Mouse (Mus musculus) ES-CJ7 (cell line): ENCODE results near the gene Gramd1c.

ENCODE experiments used
- DNase-seq: peaks from one replicate; pipeline ENCODE4 v3.0.0; 2011; ENCODE audit warnings: low read depth, low spot score

Gramd1c gene

DNA sequence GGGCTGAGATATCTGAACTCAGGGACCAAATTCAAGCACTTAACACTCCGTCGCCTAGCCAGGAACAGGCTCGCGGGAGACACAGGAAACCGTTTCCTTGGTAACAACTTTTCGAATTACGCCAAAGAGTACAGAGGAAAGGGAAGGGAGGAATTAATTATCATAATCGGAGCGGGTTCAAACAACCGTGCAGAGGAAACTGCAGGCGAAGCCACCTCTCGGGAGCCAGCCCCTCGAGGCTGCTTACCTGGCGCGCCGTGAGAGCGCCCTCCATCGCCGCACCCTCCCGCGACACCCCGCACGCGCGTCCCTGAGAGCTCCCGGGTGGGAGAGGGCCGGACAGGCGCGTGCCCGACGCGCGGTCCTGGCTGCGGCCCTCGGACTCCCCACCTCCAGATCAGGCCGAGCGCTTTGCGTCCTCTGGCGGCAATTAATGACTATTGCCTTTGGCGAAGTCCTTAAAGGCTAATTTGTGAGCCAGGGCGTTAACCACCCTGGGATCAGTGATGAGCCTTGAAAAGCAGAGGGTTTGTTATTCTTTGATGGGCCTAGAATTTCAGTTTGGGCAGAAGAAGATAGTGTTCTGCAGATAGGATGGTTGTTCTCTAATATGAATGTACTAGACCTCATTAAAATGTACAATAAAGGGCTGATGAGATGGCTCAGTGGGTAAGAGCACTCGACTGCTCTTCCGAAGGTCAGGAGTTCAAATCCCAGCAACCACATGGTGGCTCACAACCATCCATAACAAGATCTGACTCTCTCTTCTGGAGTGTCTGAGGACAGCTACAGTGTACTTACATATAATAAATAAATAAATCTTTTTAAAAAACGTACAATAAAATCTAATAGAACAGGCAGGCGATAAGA lies at the start of gene Gramd1c:
Gramd1c (minus strand) TSS at position 321 of the 870 bp plus-strand sequence.
- DNase-seq = peak; percentile 85

DNA sequence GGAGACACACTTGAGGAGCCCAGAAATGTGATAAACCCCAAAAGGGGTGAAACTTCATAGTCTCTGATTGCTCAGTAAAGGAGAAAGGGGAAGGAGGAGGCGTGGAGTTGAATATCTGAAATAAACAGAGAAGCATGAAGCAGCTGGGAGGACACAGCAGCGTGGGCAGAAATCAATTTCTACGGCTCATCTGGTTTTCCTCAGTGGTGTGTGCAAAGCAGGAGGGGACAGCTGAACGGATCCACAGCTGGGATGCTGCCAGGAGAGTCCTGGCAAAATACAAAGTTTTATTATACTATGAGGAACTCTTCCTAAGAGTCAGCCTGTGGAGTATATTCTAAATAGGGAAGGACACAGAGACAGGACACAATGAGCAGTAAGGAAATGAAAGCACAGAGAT lies 45.9 kb upstream of the Gramd1c start:
- no peak for DNase-seq

DNA sequence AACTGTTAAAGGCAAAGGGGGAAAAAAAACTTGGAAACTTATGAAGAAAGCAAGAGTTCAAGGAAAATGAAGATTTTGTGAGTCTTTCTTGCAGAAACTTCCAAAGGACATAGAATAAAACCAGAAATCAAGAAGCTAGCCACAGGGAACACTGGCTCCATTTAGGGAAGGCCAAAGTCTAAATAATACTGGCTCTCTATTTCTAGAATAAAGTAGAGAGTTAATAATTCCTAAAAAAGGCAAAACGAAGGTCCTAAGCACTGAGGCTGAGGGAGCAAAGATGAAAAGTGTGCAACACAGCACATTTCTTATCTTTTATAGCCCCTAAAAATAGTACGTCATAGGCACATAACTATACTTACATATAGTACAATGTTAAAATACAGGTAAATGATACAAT lies 42.1 kb upstream of the Gramd1c start:
- no peak for DNase-seq

DNA sequence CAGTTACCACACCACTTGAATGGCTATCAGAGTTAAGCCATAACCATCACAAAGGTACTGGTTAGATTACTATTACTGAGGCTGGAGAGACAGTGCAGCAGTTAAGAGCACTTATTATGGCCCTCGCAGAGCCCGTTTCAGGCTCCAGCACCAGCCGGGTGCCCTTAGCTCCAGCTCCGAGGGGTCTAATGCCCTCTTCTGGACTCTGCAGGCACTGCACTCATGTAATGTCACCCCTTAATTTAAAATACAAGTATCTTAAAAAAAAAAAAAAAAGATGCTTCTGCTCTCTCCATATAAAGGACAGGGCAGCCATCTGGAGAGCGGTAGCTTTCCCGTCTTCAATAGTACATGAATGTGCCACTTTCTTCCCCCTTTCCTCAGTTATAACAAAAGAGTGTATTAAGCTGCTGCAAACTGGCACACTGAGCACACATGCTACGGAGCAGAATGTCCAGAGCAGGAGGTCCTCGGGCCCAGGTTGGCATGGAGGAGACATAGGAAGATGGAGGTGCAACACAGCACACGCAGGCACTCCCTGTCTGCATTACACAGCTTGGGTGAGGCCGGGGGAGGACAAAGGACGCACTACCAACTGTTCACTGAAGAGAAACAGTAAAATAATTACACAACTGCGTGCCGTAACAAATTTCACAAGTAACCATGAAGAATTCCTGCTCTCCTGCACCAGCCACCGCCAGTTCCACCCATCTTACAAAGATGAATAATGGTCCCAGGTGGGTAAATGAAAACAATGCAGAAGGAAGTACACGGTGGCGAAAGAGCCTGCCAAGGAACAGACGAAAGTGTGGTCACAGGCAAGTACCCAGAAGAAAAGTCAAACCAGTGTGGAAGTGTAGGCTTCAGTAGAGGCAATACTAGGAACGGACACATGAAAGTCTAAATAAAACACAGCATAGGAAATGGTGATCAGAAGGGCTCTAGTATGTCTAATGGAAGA lies 40.9 kb upstream of the Gramd1c start:
- peak; percentile 50 for DNase-seq

DNA sequence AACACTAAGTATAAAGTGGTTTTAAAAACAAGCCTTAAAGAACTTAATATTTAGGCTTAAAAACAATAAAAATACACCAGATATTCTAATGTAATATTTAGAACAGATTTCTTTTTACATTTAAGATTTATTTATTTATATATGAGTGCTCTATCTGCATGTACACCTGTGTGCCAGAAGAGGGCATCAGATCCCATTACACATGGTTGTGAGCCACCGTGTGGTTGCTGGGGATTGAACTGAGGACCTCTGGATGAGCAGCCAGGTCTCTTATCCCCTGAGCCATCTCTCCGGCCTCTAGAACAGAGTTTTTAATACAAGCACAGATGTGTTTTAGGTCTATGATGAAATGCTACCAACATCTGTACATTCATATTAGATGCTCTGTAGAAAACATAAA lies 39.8 kb upstream of the Gramd1c start:
- peak; percentile 51 for DNase-seq

DNA sequence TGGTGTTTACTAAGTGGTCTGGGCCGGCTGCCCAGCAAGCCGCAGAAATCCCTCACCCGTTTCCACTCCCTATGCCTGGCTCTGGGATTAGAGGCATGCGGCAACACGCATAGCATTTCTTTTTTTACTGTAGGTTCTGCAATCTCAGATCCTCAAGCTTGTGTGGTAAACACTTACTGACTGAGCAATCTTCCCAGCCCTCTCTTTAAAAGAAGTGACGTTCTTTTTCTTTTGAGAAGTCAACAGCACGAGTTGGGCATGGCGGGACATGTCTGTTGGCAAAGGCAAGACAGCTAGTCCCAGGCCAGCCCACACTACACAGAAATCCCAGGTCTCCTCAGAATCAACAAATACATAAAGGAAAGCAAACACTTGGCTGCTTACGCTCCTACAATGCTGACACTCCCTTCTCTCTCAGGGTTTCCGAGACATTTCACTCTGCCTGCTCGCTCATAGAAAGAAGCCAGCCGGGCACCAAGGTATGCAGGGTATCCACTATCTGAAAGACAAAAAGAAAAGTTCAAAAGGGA lies 38.1 kb upstream of the Gramd1c start:
- DNase-seq = no peak

DNA sequence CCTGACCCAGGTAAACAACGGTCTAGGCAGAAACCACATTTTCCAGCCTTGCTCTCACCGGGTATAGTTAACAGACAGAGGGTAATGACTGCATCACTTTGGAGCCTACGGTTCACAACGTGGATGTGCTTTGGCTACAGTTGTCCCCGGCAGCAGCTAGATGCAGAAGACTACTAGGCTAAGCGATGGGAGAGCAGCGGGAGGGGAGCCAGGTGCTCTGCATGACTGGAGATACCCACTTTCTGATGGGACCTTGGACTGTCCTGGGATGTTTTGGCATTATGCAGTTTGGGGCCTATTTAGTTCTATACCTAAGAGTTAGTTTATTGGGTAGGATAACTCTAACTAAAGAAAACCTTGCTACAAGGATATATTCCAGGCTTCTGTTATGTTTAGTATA lies 36.2 kb upstream of the Gramd1c start:
- no peak for DNase-seq

DNA sequence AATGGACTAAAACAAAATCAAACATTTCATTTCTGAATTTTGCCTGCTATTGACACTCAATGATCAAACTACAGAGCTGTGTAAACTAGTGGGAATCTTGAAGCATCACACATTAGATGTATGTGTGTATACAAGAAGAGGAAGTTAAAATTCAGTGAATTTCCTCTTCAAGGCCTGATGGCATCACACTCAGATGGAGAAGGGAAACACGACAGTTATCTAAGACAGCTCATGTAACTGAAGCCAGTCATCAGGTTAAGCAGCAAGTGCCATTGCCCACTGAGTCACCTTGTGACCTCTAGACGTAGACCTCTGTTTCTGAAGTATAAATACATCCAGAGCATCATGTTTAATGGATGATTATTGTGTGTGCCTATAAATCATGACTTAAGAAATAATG lies 24.5 kb upstream of the Gramd1c start:
- no peak for DNase-seq

DNA sequence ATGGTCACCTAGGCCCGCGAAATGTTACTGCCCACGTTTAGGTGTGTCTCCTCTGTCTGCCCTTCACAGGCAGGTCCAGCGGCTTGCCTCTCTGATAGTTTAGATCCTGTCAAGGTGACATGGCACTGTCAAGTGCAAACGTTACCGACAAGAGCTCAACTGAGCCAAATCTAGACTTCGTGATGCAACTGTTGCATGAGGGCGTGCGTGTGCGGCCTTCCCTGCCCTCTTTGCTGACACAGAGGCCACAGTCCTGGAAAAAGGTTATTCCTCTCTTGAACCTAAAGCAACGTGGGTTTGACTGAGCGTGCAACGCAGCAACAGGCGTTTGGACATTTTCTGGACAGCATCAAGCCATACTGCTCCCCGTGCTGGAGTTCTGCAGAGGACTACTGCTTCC lies 1.8 kb downstream of the Gramd1c start:
- DNase-seq = no peak

DNA sequence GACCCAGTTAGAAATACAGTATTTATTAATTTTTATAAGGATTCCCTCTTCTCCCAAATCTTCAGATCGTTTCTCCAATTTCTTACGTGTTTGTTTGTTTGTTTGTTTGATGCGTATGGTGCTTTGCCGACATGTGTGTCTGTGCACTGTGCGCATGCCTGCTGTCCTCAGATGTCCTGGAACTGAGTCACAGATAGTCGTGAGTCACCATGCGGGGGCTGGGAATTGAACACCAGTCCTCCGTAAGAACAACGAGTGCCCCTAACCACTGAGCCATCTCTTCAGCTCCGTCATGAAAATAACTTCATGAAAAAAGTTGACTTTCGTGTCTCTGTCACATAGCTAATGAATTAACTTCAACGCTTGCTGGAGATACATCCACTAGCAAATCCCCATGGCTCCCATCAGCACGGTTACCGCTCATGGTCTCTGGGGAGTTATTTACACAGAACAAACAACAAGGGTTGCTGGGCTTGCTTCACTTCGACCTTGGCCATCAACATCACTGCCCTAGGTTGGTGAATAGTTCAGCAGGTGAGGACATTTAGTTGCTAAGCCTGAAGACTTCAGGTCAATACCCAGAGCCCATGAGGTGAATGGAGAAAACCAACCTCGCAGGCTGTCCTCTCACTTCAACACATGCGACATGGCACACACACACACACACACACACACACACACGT lies 2.4 kb downstream of the Gramd1c start:
- no peak for DNase-seq

DNA sequence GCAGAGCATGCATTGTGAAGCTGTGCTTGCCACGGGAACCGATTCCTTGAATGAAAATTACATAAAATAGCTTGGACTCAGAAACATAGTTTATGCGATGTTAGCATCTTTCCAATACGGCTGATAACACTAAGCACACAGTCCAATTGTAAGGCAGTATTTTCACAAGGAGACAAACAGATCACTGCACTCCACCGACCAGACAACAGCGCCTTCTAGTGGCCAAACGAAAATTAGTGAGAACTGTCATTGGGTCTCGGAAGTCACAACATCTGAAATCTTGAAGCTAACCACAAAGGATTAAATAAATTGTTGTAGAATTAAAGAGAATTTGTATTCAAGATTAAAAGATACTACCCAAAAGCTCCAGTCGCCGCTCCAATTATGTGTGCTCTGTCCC lies 4.4 kb downstream of the Gramd1c start:
- DNase-seq = peak; percentile 66

DNA sequence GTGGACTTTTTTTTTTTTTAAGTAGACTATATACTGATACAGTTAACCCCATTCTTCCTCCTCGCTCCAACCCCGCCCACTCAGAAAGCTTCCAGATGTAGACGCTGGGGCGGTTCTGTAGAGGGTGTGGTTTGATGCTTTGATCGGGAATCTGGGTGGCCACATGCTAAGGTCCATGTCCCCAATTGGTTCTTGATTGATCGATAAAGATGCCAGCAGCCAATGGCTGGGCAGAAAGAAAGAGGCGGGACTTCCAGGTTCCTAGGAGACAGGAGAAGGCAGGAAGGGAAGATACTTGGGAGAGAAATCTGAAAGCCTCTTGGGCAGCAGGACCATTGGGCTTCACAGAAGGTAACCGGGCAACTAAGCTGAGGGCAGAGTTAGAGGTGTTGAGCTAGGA lies 7.4 kb downstream of the Gramd1c start:
- peak; percentile 76 for DNase-seq

DNA sequence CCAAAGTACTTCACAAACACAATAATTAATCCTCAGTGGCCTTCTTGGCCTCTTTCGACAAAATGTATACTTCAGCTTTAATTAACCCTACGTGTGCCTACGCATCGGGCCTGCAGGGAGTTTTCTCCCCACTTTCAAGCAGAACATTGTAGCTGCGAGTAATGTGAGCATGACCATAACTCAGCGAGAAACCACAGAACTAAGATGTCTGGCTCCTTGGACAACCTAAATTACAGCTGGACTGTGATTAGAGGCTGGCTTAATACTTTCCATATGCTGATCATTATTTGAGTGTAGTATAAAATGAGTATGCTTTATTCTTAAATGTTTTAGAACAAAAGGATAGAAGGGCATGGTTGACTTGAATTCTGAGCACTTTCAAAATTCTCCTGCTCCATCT lies 9.9 kb downstream of the Gramd1c start:
- DNase-seq = no peak

DNA sequence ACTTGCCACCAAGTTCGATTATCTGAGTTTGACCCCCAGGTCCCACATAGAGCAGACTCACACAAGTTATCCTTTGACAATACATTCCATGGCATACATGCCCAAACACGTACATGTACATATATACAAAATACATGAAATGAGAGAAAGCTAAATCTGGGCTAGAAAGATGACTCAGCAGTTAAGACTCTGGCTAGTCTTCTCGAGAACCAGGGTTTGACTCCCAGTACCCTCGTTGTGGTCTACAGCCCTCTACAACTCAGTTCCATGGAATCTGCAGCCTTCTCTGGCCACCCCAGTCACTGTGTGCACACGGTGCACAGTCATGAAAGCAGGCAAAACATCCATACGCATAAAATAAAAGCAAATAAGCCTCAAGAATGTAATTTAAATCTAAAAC lies 10.8 kb downstream of the Gramd1c start:
- no peak for DNase-seq

DNA sequence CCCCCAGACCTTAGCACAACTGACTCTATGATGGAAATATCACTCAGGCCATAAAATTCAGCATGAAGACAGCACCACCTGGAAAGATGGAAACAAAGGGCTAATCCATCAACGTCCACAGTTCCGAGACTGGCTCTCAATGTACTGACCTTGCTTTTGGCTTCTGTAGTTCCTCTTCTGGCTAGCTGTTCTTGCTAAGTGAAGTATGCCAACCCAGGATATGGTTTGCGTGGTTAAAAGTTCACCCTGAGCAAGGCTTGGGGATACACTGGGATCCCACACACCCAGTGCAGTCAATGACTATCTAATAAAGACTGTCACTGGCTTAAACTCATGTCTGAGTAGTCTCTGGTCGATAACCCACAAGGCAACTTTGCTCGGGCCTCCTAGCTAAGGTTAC lies 13.0 kb downstream of the Gramd1c start:
- no peak for DNase-seq

DNA sequence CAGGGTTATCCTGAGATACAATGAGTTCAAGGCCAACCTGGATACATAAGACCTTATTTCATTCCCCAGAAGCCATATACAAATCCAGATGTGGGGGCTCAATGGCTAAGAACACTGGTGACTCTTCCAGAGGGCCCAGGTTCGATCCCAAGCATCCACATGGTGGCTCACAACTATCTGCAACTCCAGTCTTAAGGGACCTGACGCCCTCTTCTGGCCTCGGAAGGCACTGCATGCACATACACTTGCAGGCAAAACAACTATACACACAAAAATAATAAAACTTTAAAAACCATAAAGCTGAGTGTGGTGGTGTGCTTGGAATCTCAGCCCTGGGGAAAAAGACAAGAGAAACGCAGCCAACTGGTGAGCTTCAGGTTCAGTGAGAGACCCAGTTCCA lies 24.0 kb downstream of the Gramd1c start:
- DNase-seq = no peak

DNA sequence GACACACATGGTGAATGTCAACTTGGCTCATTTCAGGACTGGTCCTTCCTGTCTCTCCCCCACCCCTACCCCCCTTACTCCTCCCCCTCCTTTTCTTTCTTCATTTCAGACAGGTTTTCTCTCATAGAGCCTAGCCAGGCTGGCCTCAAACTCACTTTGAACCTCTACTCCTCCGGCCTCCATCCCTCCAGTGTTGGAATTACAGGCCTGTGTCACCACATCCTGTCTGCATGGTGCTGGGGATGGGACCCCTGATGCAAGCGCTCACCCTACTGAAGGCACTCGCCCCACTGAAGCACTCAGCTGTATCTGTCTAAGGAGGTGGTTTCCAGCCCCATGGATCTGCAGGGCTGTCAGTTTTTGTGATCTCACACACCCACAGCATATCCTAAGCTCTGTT lies 27.9 kb downstream of the Gramd1c start:
- DNase-seq = no peak

DNA sequence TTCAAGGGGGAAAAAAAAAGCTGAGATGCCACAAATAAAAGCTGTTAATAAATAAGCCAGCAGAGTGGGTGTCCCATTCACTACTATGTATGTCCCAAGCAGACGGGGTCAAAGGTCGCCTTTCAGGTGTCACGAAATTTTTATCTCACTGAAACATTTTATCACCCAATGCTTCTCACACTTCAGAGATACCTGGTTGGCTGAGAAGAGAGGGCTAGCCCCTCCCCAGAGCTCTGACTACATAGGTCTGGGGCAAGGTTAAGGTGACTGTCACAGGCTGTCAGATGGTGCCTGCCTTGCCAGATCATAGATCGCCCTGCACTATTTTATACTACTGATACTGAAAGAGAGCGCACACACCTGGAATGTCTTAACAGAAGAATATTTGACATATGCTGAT lies 29.8 kb downstream of the Gramd1c start:
- DNase-seq = no peak

DNA sequence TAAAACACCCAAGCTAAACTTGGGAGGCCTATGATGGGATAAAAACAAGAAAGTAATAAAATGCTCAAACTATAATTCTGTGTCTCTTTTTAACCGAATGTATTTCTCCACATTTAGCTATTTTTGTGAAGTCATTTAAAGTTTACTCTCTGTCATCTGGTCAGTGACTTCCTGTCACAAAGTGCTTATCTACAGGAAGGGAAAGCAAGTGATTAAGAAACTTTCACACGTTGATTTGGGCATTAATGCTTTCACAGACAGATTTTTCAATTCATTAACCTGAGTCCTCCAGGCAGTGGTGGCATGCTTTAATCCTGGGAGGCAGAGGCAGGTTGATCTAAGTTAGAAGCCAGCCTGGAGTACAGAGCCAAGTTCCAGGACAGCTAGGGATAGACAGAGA lies 33.9 kb downstream of the Gramd1c start:
- no peak for DNase-seq

DNA sequence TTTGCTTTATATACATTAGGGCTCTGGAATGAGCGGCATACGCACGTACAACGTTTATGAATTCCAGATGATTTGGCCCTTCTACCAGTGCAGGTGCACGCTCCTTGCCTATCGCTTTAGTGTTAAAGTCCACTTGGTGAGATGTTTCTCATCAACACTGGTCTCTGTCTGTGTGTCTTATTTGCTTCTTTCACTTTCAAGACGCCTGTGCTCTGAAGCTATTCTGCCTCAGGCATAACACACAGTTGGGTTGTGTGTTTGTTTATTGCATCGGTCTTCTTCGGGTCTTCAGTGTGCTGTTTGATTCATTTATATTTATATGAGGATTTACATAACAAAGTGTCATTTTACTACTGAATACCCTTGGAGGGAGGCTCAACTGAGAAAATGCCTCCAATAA lies 36.3 kb downstream of the Gramd1c start:
- no peak for DNase-seq

DNA sequence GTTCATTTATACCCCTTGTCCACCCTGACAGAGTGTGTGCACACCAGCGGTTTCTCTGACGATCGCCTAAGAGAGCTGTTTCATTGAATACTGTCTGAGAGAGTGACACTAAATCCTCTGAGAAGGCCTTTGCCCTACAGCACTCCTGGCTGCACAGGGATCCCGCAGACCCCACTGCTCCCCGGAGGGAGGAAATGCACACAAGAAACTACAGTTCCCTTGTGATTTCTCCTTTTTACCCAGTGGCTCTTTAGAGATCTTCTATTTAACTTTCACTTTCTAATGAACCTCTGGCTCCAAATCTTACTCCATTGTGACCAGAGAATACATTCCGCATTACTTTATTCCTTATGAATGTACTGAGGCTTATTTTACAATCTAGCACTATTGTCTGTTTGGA lies 36.9 kb downstream of the Gramd1c start:
- DNase-seq = no peak
